Mouse (Mus musculus) c-Kit-negative CD71-positive TER-119-positive erythroid progenitor cells, embryonic 14.5 days (primary cell): ENCODE measurements around the gene Stac.

ENCODE experiments used
- DNase-seq: peaks from one replicate; pipeline ENCODE4 v3.0.0-alpha.2; 2013; ENCODE audit warnings: low read depth, low spot score

Stac gene

GRCm38 (mm10) chr9:111689680-111690483, at the start of gene Stac:
Stac (minus strand) TSS chr9:111690348.
- DNase-seq, result no peak

GRCm38 (mm10) chr9:111739431-111740245, 49.5 kb upstream of the Stac start:
- DNase-seq, result no peak

- DNase-seq, result no peak
These were observed 48.9 kb upstream of the Stac start for GRCm38 (mm10) chr9:111739026-111739425.

GRCm38 (mm10) chr9:111737796-111738195, 47.6 kb upstream of the Stac start:
- DNase-seq, result no peak

- DNase-seq, result no peak
These were observed 45.8 kb upstream of the Stac start for GRCm38 (mm10) chr9:111735931-111736330.

GRCm38 (mm10) chr9:111731939-111732670, 42.0 kb upstream of the Stac start:
- no peak for DNase-seq

- no peak for DNase-seq
These were observed 34.9 kb upstream of the Stac start for GRCm38 (mm10) chr9:111724981-111725593.

GRCm38 (mm10) chr9:111714457-111714856, 24.3 kb upstream of the Stac start:
- no peak for DNase-seq

GRCm38 (mm10) chr9:111700101-111700500, 10.0 kb upstream of the Stac start:
- no peak for DNase-seq

- DNase-seq, result no peak
These were observed 322 bp upstream of the Stac start for GRCm38 (mm10) chr9:111690484-111690855.

GRCm38 (mm10) chr9:111689146-111689545, 1.0 kb downstream of the Stac start:
- no peak for DNase-seq

GRCm38 (mm10) chr9:111684170-111684569, 6.0 kb downstream of the Stac start:
- DNase-seq, result no peak

- no peak for DNase-seq
These were observed 10.6 kb downstream of the Stac start for GRCm38 (mm10) chr9:111679516-111679915.

GRCm38 (mm10) chr9:111669816-111670215, 20.3 kb downstream of the Stac start:
- no peak for DNase-seq

- DNase-seq, result no peak
These were observed 35.1 kb downstream of the Stac start for GRCm38 (mm10) chr9:111655066-111655465.

GRCm38 (mm10) chr9:111644228-111644627, 45.9 kb downstream of the Stac start:
- DNase-seq, result no peak

- no peak for DNase-seq
These were observed 46.8 kb downstream of the Stac start for GRCm38 (mm10) chr9:111643369-111643768.

GRCm38 (mm10) chr9:111637641-111638040, 52.5 kb downstream of the Stac start:
- no peak for DNase-seq

GRCm38 (mm10) chr9:111632833-111633232, 57.3 kb downstream of the Stac start:
- no peak for DNase-seq

GRCm38 (mm10) chr9:111621191-111621590, 69.0 kb downstream of the Stac start:
- DNase-seq, result no peak

GRCm38 (mm10) chr9:111611341-111611740, 78.8 kb downstream of the Stac start:
- DNase-seq, result no peak

- DNase-seq, result no peak
These were observed 81.4 kb downstream of the Stac start for GRCm38 (mm10) chr9:111608762-111609161.
